Mouse (Mus musculus) heart, embryonic 16.5 days (tissue): ENCODE measurements at regions not wholly inside any gene's neighbourhood (a gene's known extent, or its start where the extent isn't known, plus 50 kb on each side); places are given as distances from the start of the nearest gene placed in this dataset.

ENCODE experiments used
- ATAC-seq: fragments of 200-750 bp; cut with Nextera tagmentation; replicated peaks from 2 replicates; pipeline ENCODE4 v1.8.0; 2017; ENCODE audit warnings: moderate number of reproducible peaks; ENCODE audit not compliant: insufficient read depth, low FRiP score; ENCODE audit errors: extremely low read depth
- H3K27ac ChIP-seq: fragments of 300-500 bp; sonication (generic); 2 replicates; pipeline ENCODE4 v1.5.1; 2014; ENCODE audit warnings: mild to moderate bottlenecking, low read length, control low read depth, moderate library complexity
- H3K27me3 ChIP-seq: fragments of 300-500 bp; sonication (generic); 2 replicates; pipeline ENCODE4 v1.6.1; 2014; ENCODE audit warnings: low read length, mixed read lengths; ENCODE audit not compliant: control insufficient read depth, insufficient read depth
- H3K36me3 ChIP-seq: fragments of 300-500 bp; sonication (generic); 2 replicates; pipeline ENCODE4 v1.6.1; 2014; ENCODE audit not compliant: control insufficient read depth, insufficient read depth
- H3K4me1 ChIP-seq: fragments of 300-500 bp; sonication (generic); 2 replicates; pipeline ENCODE4 v1.6.1; 2014; ENCODE audit warnings: low read length, mixed read lengths; ENCODE audit not compliant: control insufficient read depth, insufficient read depth
- H3K4me2 ChIP-seq: fragments of 300-500 bp; sonication (generic); 2 replicates; pipeline ENCODE4 v1.6.1; 2014; ENCODE audit warnings: low read depth, mild to moderate bottlenecking, control low read depth, low read length
- H3K4me3 ChIP-seq: fragments of 300-500 bp; sonication (generic); 2 replicates; pipeline ENCODE4 v1.5.1; 2014; ENCODE audit warnings: mild to moderate bottlenecking, control low read depth, low read length
- H3K9ac ChIP-seq: fragments of 300-500 bp; sonication (generic); 2 replicates; pipeline ENCODE4 v1.6.1; 2014; ENCODE audit warnings: low read length, control low read depth
- H3K9me3 ChIP-seq: fragments of 300-500 bp; sonication (generic); replicated peaks from 2 replicates; pipeline ENCODE4 v1.6.1; 2016; ENCODE audit warnings: low read length; ENCODE audit not compliant: control insufficient read depth
- WGBS: fragments of 180-500 bp; shearing (Covaris S2); extraction: QIAGEN DNeasy Blood & Tissue Kit; methylation state at CpG from one replicate; pipeline ENCODE4 v1.1.7; 2014; 5-methylcytosine and 5-hydroxymethylcytosine counted together

- Histone ChIP-seq H3K4me2 (no peak overlapping the region), H3K27me3 (no peaks in the 10 kb centered on the region), H3K27ac (no peak overlapping the region), H3K9me3 (no peaks in the 10 kb centered on the region), H3K4me1 (no peaks in the 10 kb centered on the region), H3K9ac (no peak overlapping the region), H3K4me3 (no peak overlapping the region), H3K36me3 (no peaks in the 10 kb centered on the region)
- ATAC-seq, result no peak
- 86% methylated on average over 6 of the region's 6 CpGs for WGBS
These were observed 170.4 kb downstream of the Rnf144a start for GRCm38 (mm10) chr12:26244701-26245100.

GRCm38 (mm10) chr12:26227557-26228020 lies 187.5 kb downstream of the Rnf144a start:
- WGBS, result 87% methylated on average over 15 of the region's 15 CpGs
- no peaks in the 10 kb centered on the region; the same call in 1 of the 2 replicates for H3K27me3 ChIP-seq

GRCm38 (mm10) chr12:26226363-26226762 lies 188.7 kb downstream of the Rnf144a start:
- Histone ChIP-seq H3K4me3 (no peak overlapping the region), H3K9me3 (no peaks in the 10 kb centered on the region), H3K36me3 (no peaks in the 10 kb centered on the region), H3K27ac (no peak overlapping the region), H3K27me3 (no peaks in the 10 kb centered on the region; the same call in 1 of the 2 replicates), H3K4me1 (no peaks in the 10 kb centered on the region), H3K9ac (no peak overlapping the region), H3K4me2 (no peak overlapping the region)
- WGBS, result 11% methylated on average over 2 of the region's 2 CpGs
- no peak for ATAC-seq

More at GRCm38 (mm10) chr12:26227557-26228020, 187.5 kb downstream of the Rnf144a start:
- no peaks in the 10 kb centered on the region for H3K36me3 ChIP-seq
- H3K4me3 ChIP-seq, result no peak overlapping the region
- no peak for ATAC-seq
- H3K4me2 ChIP-seq, result no peak overlapping the region
- no peaks in the 10 kb centered on the region for H3K9me3 ChIP-seq
- H3K4me1 ChIP-seq, result no peaks in the 10 kb centered on the region
- H3K27ac ChIP-seq, result no peak overlapping the region
- no peak overlapping the region for H3K9ac ChIP-seq

- Histone ChIP-seq H3K4me2 (no peak overlapping the region), H3K27me3 (no peaks in the 10 kb centered on the region), H3K4me3 (no peak overlapping the region), H3K4me1 (0 out of 2 replicates have a peak, but pooled peaks cover 4% of the 10 kb centered on the region), H3K9ac (no peak overlapping the region), H3K9me3 (no peaks in the 10 kb centered on the region), H3K36me3 (no peaks in the 10 kb centered on the region), H3K27ac (no peak overlapping the region)
- 50% methylated on average over 1 of the region's 1 CpGs for WGBS
- no peak for ATAC-seq
These were observed 202.6 kb downstream of the Rnf144a start for GRCm38 (mm10) chr12:26212447-26212846.

DNA sequence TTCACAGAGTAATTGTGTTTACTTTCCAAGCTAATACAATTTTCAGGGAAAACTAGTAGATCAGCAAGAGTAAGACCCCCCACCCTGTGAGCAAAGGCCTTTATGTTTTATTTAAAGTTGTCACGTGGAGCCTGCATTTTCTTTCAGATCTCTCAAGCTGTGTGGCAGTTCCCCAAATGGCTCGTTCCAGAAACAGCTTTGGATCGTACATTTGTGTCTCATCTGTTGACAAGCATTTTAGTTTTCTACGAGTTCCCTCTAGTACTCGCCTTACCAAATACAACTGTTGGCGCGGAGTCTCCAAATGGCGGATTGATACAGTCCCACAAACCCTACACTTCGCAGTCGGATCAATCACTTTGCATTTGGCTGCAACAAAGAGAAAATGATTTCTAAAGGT lies 203.6 kb downstream of the Rnf144a start:
- 70% methylated on average over 10 of the region's 10 CpGs for WGBS
- H3K4me2 ChIP-seq, result no peak overlapping the region
- no peaks in the 10 kb centered on the region for H3K36me3 ChIP-seq
- H3K4me3 ChIP-seq, result no peak overlapping the region
- H3K27ac ChIP-seq, result no peak overlapping the region
- no peaks in the 10 kb centered on the region for H3K27me3 ChIP-seq
- no peak for ATAC-seq
- no peak overlapping the region for H3K9ac ChIP-seq
- 0 out of 2 replicates have a peak, but pooled peaks cover 4% of the 10 kb centered on the region for H3K4me1 ChIP-seq
- H3K9me3 ChIP-seq, result no peaks in the 10 kb centered on the region

DNA sequence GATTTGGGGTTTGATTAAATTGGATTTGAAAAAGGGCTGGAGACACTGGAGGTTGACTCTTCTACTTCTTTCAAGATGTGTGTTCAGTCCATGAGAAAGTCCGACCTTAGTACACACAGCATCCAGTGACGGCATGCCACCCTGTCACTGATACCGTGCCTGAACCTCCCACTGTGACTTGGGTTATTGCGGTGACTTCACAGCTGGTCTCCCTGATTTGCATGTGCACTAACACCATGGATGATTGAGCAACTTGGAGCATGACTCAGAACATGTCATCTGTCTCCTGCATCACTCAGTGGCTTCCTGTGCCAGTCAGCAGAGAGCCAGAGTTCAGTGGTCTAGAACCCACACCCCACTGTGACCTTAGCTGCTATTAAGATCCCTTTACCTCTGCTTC lies 208.3 kb downstream of the Rnf144a start:
- Histone ChIP-seq H3K4me2 (no peak overlapping the region), H3K4me1 (peaks cover 3% of the 10 kb centered on the region; the same call in 1 of the 2 replicates), H3K27ac (no peak overlapping the region), H3K4me3 (no peak overlapping the region), H3K27me3 (no peaks in the 10 kb centered on the region), H3K36me3 (no peaks in the 10 kb centered on the region), H3K9me3 (no peaks in the 10 kb centered on the region), H3K9ac (no peak overlapping the region)
- ATAC-seq, result no peak
- WGBS, result 87% methylated on average over 4 of the region's 4 CpGs

- H3K4me2 ChIP-seq, result no peak overlapping the region
- no peak overlapping the region for H3K27ac ChIP-seq
- H3K4me3 ChIP-seq, result no peak overlapping the region
- H3K9ac ChIP-seq, result no peak overlapping the region
- H3K27me3 ChIP-seq, result no peaks in the 10 kb centered on the region
- no peaks in the 10 kb centered on the region for H3K36me3 ChIP-seq
- 93% methylated on average over 8 of the region's 8 CpGs for WGBS
- H3K4me1 ChIP-seq, result peaks cover 2% of the 10 kb centered on the region; the same call in 1 of the 2 replicates
- no peak for ATAC-seq
- no peaks in the 10 kb centered on the region for H3K9me3 ChIP-seq
These were observed 209.0 kb downstream of the Rnf144a start for GRCm38 (mm10) chr12:26206036-26206435.

DNA sequence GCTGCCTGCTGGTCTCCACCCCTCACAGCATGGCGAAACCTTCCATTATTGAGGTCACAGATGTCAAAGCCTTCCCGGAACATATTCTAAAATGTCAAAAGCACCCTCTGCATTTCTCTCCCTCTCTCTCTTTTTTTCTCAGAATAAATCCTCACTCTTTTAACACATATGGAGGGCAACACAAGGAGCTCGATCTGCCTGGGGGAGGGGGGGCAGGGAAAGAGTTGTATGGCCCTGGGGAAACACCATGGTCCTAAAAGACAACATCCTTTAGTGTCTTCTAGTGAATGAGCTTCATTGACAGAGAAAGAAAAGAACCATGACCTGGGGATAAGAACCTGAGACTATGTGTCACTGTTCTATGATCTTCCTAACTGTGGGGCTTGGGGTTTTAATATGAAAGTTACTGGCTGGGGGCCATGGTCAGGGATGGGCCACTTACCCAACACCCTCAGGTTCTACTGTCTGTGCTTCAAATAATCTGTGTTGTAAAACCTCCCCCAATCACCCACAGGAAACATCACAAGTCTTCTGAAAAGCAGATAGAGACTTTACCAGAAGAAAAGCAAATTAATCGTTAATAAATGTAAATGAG lies 223.0 kb downstream of the Rnf144a start:
- Histone ChIP-seq H3K36me3 (no peaks in the 10 kb centered on the region), H3K4me1 (peaks cover 3% of the 10 kb centered on the region; the same call in 1 of the 2 replicates), H3K4me3 (no peak overlapping the region), H3K27me3 (no peaks in the 10 kb centered on the region), H3K9me3 (no peaks in the 10 kb centered on the region), H3K27ac (no peak overlapping the region), H3K9ac (no peak overlapping the region), H3K4me2 (no peak overlapping the region)
- ATAC-seq, result no peak
- WGBS, result 45% methylated on average over 4 of the region's 4 CpGs

DNA sequence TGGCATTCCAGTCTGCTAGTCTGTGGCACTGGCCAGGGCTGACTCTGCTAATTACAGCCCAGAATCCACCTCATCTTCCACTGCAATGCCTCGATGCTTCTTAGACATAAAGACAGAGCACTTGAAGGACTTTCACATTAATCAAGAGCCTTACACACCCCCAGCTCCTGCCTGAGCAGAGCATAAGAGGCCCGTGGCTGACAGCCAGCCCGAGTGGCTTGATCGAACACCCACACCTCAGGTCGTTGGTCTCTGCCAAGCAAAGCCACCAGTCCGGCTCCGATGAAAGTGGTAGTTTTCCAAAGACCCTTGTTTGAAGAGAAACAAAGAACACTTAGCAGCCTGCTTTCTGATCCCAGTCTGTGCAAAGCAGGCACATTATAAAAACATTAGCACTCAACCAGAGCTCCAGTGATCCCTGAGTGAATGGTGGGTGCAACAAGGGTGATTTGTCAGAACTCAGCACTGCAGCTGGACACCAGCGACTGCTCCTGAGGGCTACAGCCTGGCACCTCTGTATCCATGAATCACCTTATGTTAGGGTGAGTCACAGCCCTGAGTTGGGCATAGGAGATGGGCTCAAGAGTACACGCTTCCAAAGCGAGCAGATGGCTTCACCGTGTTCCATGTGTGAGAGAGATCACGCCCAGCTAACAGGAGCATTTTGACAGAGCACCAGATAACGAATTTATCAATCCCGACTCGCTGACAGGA lies 223.6 kb downstream of the Rnf144a start:
- Histone ChIP-seq H3K4me3 (no peak overlapping the region), H3K27me3 (no peaks in the 10 kb centered on the region), H3K36me3 (no peaks in the 10 kb centered on the region), H3K4me1 (peaks cover 3% of the 10 kb centered on the region; the same call in 1 of the 2 replicates), H3K9ac (no peak overlapping the region), H3K27ac (no peak overlapping the region), H3K9me3 (no peaks in the 10 kb centered on the region), H3K4me2 (no peak overlapping the region)
- 26% methylated on average over 15 of the region's 15 CpGs for WGBS
- no peak for ATAC-seq
